Mouse (Mus musculus) right cerebral cortex, postnatal 36 days (tissue): Measurements from ENCODE around the gene Cdrt4.

Experiments
- DNase-seq, 2 experiments: peaks; one replicate each; pipeline ENCODE4 v3.0.0; 2022; ENCODE audit warnings: low spot score in 2 of 2, mixed read lengths in 1 of 2

Gene Cdrt4

DNA sequence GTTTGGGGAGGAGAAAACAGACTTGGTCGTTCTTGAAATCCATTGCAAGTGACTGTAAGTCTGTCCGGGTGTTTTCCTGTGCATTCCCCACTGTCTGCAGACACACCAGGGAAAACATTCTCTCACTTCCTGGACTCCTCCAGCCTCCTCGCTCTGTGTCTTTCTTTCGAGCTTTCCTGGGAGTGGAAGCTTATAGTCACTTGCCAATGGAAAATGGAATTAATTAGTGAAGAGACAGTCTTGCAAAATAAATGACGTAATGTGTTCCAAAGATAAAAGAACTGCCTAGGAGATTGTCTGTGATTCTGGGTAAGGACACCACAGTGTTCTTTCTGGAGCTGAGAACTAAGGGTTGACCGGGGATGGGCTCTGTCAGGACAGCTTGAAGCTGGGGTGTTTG lies 7.5 kb upstream of the Cdrt4 start:
- DNase-seq: no peak

GRCm38 (mm10) chr11:62945514-62945913 lies 5.5 kb upstream of the Cdrt4 start:
- no peak for DNase-seq

GRCm38 (mm10) chr11:62949548-62949947 lies 1.4 kb upstream of the Cdrt4 start:
- no peak for DNase-seq

- no peak for DNase-seq
These were observed 3.8 kb downstream of the Cdrt4 start for GRCm38 (mm10) chr11:62954766-62955165.

- DNase-seq: no peak
These were observed 4.2 kb downstream of the Cdrt4 start for GRCm38 (mm10) chr11:62955186-62955585.

DNA sequence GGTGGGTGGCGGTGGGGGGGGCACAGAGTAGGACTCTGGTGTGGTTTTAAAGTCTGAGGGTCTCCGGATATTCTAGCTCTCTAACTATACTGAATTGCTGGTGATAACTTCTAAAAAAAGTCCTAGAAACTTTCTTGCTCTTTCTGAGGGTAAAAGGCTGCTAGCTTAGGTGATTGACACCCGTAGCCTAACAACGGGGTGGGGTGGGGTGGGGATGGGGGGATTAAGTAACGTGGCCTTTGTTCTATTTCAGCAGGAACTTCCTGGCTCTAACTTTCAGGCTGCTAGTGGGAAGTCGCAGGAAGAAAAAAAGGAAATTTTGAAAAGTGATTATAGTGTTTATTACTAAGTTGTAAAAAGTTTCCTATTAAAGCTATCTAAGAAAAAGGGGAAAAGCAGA lies 4.8 kb downstream of the Cdrt4 start:
- no peak for DNase-seq

- no peak for DNase-seq
These were observed 6.7 kb downstream of the Cdrt4 start for GRCm38 (mm10) chr11:62957626-62958180.

DNA sequence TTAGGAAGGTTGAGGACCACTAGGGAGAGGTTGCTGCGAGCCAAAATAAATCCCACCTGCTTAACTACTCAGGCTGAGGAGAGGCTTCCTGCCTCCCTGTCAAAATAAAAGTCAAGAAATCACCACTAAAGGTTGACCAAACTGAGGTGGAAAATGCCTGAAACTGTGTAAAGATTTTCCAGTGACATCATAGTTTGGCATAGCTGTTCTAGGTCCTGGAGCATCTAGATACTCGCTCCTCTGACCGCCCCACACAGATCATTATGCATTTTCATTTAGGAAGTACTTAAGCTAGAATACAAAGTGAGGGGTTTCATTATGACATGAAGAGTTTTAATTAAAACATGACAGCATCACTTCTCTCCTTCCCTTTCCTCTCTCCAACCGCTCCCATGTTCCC lies 12.3 kb downstream of the Cdrt4 start:
- DNase-seq: no peak

DNA sequence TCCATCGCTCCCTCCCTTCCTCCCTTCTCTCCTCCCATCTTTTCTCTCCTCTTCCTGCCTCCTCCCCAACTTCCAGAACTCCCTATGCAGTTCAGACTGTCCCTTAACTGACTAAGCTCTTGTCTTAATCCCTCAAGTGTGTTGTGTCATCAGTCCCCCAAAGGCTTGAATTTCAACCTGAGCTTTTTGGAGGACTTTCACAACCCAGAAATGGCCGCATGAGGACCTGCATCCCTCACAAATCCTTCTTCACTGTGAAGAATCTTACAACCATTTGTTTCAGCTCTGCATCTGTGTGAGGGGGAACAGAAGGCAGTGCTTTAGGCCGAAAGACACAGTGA lies 15.4 kb downstream of the Cdrt4 start:
- no peak for DNase-seq

DNA sequence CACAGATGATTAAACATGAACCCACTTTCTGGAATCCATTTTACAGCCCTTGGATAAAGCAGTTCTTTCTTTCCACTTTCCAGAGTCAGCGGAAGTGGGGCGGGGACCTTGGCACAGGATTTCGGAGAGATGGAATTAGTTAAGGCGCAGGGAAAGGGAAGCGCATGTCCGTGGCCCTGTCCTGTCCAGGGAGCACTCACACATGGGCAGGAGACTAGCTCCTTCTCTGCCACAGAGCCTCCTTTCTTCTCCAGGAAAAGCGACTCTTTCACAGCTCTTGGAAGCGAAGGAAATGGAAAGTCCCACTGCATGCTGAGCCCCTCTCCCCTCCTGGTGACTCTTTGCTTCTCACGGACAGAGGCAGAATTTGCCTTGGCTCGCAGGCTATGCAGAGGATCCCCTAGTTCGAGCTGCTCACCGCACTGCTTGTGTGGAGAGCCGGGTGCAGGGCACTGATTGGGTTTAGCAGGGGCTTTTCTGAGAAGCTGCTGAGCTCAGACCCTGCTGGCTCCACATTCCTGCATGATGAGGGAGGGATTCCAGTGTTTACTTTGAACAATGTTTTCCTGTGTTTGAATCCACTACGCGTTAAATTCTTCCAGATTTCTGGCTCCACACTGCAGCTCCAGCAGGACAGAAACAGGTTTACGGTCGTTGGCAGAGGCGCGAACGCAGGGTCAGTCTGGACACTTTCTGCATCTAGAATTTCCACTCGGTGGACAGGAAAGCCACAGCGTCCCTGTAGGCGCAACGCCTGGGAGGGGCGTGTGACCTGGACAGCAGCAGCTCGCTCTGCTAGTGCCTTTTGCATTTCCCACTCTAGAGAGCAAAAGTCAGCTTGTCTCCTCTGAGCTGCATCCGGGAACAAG lies 16.0 kb downstream of the Cdrt4 start:
- peak in 1 of 2 experiments; percentile 3 for DNase-seq

GRCm38 (mm10) chr11:62977176-62977575 lies 26.2 kb downstream of the Cdrt4 start:
- no peak for DNase-seq

GRCm38 (mm10) chr11:62978886-62979285 lies 27.9 kb downstream of the Cdrt4 start:
- no peak for DNase-seq

- no peak for DNase-seq
These were observed 30.7 kb downstream of the Cdrt4 start for GRCm38 (mm10) chr11:62981729-62982128.

DNA sequence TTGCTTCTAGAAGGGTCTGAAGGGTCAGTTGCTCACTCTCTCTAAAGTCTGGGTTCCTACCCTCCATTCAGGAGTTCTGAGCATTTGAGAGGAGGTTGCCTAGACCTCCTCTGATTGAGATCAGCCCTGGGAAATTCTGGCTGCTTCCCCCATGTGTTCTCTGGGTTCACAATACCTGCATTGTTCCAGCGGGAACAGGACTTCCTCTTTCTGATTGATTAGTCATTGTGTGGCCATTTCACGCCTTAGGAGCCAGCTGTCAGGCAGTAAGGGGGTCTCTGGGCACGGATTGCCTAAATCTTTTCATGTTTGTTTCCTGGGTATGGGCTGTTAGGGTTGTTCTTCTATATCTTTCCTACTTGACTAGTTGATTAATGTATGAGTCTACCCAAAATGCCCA lies 32.8 kb downstream of the Cdrt4 start:
- DNase-seq: no peak

DNA sequence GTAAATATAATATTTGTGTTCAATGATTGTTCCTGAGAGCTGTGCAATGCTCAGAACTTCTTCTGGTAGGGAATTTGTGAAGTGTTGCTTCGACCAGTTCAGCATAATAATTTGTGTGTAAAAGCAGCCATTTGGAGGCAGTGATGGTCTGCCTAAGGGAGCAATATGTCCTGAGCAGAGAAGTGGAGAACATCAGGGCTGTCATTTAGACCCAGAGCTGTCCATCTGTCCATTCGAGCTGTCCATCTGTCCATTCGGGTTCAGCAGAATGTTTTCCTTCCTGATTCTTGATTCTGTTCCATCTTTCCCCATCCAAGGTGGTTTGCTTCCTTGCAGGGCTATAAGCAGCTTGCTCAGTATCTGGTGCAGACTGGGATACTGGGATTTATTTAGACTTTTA lies 33.4 kb downstream of the Cdrt4 start:
- DNase-seq: no peak

GRCm38 (mm10) chr11:62985075-62985474 lies 34.1 kb downstream of the Cdrt4 start:
- no peak for DNase-seq

DNA sequence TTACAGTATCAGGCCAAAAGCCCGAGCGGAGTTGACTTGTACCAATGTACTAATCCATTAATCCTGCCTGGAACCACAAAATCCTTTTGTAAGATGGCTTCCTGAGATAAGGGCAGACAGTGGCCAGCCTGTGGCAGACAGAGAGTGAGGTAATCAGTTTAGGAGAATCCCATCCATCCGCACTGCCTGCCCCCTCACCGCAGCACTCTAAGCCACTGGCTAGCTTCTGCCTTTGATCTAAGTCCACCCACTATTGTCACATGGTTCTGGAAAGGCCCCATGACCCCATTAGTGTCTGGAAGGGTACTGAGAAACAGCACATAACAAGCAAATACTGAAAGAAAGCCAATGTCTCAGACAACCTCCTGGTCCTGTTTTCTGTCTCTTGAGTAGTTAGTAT lies 35.6 kb downstream of the Cdrt4 start:
- DNase-seq: no peak

- no peak for DNase-seq
These were observed 39.2 kb downstream of the Cdrt4 start for GRCm38 (mm10) chr11:62990150-62990685.

- DNase-seq: no peak
These were observed 39.8 kb downstream of the Cdrt4 start for GRCm38 (mm10) chr11:62990811-62991210.

DNA sequence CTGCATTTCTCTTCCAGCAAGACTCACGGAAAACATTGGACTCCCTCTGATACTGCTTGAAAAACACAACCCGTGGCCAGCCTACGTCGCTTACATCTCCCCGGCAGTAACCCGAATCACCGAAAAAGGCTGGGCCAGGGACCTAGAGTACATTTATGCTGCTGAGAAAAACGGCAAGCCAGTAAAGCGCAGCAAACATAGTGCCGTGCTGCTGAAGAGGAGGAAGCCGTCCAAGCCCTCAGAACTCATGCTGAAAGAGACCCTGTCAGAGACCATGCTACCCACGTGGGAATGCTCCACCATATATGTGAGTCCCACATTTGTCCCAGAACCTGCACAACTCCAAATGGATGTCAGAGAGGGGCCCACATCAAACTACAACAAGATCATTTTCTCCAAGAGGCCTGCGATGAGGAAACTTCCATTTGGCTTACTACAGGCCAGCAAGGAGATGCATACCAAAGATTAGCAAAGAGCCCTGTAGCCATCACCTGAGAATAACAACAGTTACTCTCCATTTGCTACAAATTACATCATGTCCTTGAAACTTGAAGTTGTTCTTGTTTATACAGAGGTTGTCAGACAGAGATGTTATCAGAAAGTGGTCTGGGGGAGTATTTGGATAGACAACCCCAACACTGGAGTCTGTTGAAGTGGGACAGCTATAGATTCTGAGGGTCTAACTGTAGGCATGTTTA lies 41.7 kb downstream of the Cdrt4 start:
- no peak for DNase-seq

DNA sequence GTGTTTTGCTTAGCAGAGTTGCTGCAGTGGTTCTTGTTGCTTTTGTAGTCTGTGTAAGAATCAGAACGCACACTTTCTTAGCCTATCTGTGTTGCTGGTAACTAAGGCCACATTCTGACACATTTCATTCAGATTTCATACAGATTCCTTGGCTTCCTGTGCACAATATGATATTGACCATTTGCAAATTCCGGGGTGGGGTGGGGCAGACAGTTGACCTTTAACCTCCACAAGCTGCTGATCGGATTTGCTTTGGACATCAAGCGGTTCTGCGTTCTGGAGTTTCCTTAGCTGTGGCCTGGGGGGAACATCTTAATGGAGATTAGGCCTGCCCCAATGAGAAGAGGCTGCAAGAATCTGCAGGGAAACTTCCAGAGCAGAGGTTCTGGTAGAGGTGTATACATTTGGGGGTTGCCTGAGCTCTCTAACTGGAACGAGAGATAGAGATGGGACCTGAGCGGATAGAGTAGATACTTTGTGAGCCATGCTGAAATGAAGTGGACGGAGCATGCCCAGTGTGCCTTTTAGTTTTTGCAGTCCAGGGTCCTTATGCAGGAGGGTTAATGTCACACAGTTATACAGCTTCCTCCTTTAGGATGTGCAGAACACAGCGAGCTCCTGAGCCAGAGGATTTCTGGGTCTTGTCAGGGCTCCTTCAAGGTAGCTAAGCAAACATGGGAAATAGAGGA lies 44.2 kb downstream of the Cdrt4 start:
- no peak for DNase-seq
